Mouse (Mus musculus) frontal cortex, adult (tissue): ENCODE data around the gene Csnka2ip.

Experiments
- ATAC-seq: cut with Nextera tagmentation; 2 replicates; pipeline ENCODE4 v1.9.2; 2017; ENCODE audit warnings: mild to moderate bottlenecking, moderate library complexity, mixed read lengths; ENCODE audit not compliant: low TSS enrichment

The Csnka2ip gene

DNA sequence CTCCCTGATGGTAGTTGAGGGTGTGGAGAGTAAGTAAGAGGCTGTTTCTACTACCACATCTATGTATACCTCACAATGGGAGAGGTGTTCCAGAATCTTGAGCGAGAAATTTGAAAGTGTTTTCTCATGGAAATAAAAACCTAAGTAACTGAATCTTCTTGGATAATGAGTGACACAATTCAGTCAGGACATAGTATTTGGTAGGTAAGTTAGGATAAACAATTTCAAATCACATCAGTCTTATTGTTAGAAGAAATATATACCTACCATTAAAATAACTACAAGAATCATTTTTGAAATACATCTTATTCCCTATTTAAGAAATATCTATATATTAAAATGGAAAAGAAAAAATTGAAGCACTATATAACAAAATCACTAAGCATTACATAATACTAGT lies at the start of gene Csnka2ip:
Gene Csnka2ip, minus strand, starts transcription at position 101 of the 400 bp plus-strand sequence.
- ATAC-seq: no peak

DNA sequence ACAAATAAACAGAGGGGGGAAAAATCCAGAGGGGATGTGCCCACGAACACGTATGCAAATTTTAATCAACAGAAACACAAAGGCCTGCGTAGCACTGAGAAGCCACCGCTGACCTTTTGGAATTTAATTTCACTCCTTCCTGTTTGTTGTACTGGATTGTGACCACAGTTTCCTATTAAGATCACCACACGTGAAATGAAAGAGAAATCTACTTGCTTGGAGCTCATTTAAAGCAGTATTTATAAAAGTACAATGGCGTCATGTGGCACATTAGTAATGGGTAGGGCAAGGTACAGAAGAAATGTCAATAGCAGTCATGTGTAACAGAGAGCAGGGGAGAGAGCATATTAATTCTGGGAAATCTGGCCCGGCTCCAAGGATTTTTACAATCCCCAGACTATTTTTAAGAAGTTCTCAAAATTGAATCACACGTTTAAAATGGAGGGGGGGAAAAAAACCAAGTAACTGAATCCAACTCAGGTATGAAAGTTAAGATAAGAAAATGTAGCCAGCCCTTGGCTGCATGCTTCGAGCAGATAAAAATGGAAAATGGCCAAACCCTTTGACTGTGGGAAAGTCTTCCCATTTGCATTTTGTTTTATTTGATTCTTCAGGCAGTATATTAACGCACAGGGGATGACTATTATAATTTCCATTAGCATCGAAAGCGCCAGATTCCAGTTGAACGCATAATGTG lies 47.5 kb upstream of the Csnka2ip start:
- no peak for ATAC-seq

DNA sequence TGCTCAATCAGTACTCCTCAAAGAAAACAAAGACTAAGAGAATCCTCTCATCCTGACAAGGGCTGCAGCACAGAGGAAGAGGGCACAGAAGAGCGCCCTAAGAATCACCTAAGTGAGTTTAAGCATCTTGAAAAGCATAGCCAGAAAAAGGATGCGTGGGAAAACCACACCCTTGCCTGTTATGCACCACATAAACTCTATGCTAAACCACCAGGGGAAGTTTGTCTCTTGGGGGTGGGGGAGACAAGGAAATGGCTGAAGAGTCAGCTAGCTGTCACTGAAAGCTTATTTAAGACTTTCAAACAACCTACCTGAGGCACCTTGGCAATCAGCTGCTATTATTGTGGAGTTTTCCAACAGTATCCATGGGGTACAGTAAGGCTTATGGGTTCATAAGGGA lies 45.6 kb upstream of the Csnka2ip start:
- no peak for ATAC-seq

DNA sequence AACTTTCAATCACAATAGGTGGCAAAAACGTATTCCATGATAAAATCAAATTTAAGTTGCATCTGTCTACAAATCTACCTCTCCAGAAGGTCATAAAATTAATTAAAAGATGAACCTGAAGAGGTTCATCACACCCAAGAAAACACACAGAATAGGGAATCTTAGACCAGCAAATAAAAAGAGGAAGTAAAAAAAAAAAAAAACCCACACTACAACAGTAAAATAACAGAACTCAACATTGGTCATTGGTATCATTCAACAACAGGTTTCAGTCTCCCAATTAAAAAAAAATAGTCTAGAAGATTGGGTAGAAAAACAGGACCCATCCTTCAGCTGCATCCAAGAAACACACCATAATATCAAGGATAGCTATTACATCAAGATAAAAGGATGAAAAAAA lies 32.9 kb upstream of the Csnka2ip start:
- no peak for ATAC-seq

DNA sequence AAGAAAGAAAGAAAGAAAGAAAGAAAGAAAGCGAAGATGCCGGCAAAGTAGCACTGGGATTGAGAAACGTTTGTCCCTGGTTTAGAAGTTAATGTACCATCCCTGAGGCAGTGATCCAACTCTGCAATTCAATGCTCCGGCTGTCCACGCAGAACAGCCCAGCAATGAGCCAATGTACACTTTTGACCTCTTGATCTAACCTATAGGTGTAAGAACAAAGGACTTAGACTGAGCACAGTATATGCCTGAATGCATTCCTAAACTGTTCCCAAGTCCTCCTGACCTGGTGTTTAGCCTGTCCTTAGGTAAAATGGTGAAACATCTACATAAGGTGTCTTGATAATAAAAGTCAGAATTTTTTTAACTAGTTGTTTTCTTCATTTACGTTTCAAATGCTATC lies 17.9 kb upstream of the Csnka2ip start:
- no peak for ATAC-seq

DNA sequence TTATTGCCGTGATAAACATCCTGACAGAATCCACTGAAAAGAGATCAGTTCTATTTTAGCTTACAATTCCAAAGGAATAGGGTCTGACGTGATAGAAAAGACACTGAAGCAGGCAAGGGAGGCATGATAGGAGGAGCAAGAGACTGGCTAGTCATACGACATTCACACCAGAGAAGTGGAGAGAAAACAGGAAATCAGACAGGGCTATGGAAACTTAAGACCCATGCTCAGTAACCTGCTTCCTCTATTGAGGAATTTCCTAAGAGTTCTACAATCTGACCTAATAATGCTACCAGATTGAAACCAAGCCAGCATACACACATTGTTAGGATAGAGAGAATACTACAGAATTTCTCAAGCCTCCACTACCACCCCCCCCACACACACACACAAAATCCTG lies 12.4 kb upstream of the Csnka2ip start:
- no peak for ATAC-seq

DNA sequence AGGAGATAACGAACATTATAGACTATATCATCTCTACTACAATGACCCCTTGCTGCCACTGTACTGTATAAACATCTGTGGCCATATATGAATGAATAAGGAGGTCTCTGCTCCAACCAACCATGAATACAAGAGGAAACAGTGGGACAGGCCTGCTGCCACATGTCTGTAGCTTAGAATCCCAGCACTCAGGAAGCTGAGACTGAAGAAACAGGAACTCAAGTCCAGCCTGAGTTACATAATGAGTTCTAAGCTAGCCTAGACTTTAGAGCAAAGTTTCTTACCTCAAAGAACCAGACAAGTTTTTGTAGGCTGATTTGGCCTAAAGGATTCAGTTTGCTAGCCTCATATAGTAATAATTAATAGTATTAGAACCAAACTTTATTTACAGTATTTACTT lies 5.6 kb upstream of the Csnka2ip start:
- no peak for ATAC-seq

DNA sequence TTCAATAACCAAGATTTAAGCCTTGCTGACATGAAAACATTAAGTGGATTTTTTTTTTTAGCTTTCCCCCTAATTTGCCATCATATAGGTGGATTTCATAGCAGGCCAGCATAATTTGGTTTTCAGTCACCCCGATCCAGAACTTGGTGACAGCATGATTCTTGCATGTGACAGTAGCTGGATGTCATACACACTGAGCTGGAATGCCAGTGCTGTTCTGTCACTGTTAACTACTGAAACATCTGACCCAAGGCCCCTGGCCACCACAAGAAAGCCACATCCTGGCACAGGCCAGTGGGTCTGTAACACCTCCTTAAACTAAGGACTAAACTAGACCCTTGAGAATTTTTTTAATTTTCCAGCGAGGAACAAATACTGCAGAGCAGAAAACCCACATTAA lies 15.4 kb downstream of the Csnka2ip start:
- no peak for ATAC-seq

DNA sequence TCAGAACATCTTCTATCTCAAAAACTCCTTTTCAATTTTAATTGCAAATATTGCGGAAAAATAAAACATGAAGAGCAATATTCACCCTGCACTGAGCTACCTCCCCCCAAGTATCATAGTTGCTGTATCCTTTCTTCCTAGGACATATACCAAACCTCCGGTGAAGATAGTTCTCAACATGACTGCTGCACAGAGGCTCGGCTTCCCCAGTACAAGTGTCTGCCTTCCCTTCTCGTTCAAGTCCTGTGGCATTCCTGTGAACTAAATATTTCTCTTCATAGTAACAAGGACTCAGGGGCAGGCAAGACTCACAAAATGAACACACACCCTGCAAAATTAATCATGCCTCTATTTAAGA lies 16.0 kb downstream of the Csnka2ip start:
- ATAC-seq: no peak

DNA sequence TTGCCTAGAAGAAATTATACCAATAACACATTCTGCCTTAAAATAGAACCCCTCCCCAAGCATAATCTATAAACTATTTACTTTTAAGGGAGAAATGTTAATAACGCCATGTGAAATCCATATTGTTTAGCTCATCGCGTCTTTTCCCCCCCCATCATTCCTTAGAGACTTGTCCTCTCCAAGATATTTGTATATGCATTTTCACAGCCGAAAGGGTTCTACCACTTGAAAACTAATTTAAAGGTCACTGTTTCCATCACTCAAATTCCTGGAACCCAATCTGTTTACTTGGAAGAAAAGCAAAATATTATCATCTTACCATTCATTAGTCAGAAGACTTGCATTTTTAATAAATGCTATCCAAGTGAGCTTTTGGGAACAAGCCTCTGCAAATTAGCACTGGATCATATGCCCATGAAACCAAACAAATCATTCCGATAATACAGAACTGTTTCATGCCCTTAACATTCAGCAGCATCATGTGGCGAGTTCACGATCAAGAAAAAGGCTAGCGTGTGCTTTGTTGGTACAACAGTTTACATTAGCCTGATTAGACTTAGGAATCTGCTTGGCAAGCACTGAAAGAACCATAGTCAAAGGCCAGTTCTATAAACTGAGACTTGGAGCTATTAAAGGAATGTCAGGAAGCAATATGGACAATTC lies 16.5 kb downstream of the Csnka2ip start:
- no peak for ATAC-seq

DNA sequence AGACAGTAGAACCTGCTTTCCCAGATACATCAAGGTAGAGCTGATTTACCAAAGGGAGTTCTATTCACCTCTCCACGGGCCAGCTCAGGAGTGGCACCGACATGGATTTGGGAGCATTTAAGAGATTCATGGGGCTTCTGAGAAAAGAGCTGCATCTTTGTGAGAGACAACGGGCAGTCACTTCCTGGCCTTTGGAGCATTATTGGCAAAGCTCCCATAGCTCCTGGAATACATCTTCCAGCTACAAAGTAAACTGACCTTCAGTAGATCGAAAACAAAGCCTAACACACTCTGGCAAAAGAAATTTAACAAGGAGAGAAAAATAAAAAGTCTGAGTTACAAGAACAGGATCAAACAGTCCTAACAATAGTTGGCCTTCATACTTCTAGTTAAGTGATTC lies 17.6 kb downstream of the Csnka2ip start:
- ATAC-seq: no peak

DNA sequence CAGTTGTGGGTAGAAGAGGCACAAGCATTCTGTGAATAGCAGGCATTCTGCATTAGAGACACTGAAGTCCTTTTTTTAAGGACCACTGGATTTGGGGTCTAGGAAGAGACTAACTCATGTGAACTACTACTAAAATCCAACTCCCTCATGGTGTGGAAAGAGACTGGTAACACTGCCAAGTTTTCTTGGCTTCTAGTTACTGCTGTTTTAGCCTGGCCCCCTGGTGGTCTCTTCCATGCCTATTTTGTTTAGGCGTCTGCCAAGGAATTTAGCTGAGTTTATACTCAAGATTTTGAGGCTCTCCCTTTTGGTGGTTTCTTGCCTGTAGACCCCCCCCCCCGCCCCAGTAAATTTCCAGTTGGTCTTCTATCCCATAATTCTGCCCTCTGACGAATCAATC lies 18.8 kb downstream of the Csnka2ip start:
- no peak for ATAC-seq

DNA sequence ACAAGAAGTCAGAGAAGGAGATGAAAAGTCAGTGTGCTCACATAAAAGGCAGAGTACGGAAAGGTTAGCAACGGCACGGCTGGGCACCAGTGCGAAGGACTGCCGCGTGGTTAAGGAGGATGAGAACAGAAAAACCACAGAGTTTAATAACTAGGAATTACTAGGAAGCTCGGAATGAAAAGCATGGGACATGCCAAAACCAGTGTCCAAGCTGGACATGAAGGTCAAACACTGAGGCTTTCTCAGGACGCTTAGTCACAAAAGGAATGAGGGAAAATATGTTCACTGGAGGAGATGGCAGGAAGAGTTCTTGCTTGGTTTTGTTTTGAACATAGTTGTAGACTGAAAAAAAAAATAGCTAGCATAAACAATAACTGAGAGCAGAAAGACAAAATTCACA lies 32.7 kb downstream of the Csnka2ip start:
- ATAC-seq: no peak

DNA sequence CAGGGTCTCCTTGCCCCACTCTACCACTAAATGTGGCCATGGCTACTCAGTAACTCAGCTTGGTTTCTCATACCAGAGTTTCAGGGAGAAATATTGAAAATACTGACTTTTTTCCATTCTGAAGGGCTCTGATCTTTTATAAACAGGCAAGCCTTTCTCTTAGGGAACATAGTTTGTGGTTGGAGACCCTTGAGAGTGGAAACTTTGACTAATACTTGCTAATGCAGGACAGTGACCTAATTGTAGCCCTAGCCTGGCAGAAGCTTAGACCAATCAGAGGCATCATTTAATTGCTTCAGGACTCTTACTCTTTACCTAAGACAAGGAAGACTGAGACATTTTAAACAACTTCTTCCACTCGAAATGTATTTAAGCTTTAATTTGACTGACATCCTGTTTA lies 39.1 kb downstream of the Csnka2ip start:
- ATAC-seq: no peak

DNA sequence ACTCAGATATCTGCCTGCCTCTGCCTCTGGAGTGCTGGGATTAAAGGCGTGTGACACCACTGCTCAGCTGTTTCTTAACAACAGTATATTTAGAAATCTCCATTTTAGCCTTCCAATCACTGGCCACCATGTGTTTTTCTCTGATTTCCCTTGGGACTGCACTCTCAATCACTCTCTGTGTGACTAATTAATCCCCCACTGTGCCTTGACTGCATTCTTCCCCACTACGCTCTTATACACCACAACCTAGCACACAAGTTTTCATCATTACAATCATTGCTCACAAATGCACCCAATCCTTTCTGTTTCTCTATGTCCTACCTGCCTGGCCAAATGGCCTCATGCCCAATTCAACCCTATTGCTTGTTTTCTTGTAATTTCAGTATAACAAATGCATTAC lies 43.7 kb downstream of the Csnka2ip start:
- no peak for ATAC-seq

DNA sequence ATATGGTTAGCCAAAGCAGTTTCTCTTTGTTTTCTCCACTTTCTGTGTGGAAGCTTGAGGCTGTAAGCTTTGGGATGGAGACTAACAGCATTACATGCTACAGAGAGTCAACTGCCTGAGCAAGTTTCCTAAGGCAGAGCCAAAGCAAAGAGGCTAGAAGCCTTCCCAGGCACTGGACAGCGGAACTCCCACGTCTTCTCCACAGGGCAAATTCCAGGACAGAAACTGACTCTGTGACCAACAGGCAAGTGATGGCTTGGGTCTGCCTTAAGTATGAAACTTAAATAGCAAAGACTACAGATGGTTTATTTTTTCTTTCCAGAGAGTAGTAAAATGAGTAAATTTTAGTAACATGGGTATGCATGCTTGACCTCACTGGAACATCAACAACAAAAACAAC lies 75.3 kb downstream of the Csnka2ip start:
- ATAC-seq: no peak

DNA sequence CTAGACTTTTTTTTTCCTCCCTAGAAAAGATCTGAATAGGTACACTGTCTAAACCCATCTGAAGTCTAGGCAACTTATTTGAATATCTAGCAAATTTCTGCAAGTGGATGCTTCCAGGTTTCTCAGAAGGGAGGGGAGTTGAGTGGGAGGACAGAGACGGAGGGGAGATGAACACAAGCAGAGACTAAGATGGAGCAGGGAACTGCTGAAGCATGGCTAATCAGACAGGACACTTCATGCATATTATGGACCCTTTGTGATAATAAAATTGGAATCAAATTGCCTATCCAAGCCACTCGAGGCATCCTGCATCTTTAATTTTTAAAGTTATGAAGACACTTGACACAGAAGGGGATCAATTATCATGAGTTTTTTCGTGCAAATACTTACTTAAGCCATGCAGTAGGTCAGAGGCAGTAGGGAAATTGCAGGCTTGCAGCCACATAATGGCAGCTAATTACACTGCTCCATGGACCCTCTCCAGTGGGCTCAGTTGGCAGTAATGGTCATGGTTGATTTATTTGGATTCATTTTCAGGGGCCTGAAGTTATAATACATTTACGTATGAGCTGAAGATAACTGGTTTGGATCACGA lies 78.1 kb downstream of the Csnka2ip start:
- no peak for ATAC-seq

DNA sequence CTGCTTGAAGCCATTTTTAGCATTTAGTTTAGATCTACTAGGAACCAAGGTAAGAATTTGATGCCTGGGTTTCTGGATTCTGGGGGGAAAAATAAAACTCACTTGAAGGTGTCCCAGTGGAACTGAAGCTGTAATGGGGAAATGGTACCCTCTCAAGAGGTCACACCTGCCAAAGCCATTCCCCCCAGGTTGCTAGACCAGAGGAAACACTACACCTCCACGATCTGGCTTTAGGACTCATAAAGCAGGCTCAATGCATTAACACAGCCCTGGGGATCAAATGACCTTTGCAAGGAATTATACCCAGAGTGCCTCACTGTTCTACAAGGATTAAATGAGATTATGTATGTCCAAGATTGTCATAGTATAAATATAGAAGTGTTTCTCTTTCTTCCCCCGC lies 88.8 kb downstream of the Csnka2ip start:
- no peak for ATAC-seq
